Mouse (Mus musculus) forebrain, embryonic 16.5 days (tissue): ENCODE measurements around the gene Trim72. TPM values are rescaled to one million over a fixed set of nuclear protein-coding genes. Genes with fewer than 3 reads are reported as not detected.

Experiments
- ATAC-seq: fragments of 200-750 bp; cut with Nextera tagmentation; 2 replicates; pipeline ENCODE4 v1.8.0; 2017; ENCODE audit warnings: mild to moderate bottlenecking, moderate library complexity
- H3K27ac ChIP-seq: fragments of 300-500 bp; sonication (generic); 2 replicates; pipeline ENCODE4 v1.5.1; 2014; ENCODE audit warnings: low read length, control low read depth
- H3K27me3 ChIP-seq: fragments of 300-500 bp; sonication (generic); replicated peaks from 2 replicates; pipeline ENCODE4 v1.6.1; 2014; ENCODE audit warnings: low read length; ENCODE audit not compliant: control insufficient read depth, insufficient read depth
- H3K36me3 ChIP-seq: fragments of 300-500 bp; sonication (generic); 2 replicates; pipeline ENCODE4 v1.6.1; 2014; ENCODE audit not compliant: control insufficient read depth, insufficient read depth
- H3K4me1 ChIP-seq: fragments of 300-500 bp; sonication (generic); replicated peaks from 2 replicates; pipeline ENCODE4 v1.6.1; 2014; ENCODE audit warnings: low read length; ENCODE audit not compliant: control insufficient read depth, insufficient read depth
- H3K4me2 ChIP-seq: fragments of 300-500 bp; sonication (generic); 2 replicates; pipeline ENCODE4 v1.6.1; 2014; ENCODE audit warnings: mild to moderate bottlenecking, low read length, control low read depth
- H3K4me3 ChIP-seq: fragments of 300-500 bp; sonication (generic); replicated peaks from 2 replicates; pipeline ENCODE4 v1.5.1; 2014; ENCODE audit warnings: mild to moderate bottlenecking, low read length, control low read depth
- H3K9ac ChIP-seq: fragments of 300-500 bp; sonication (generic); replicated peaks from 2 replicates; pipeline ENCODE4 v1.6.1; 2014; ENCODE audit warnings: low read depth, low read length, control low read depth
- H3K9me3 ChIP-seq: fragments of 300-500 bp; sonication (generic); 2 replicates; pipeline ENCODE4 v1.6.1; 2016; ENCODE audit warnings: low read length; ENCODE audit not compliant: control insufficient read depth
- WGBS: fragments of 180-500 bp; shearing (Covaris S2); extraction: QIAGEN DNeasy Blood & Tissue Kit; methylation state at CpG from one replicate; pipeline ENCODE4 v1.1.7; 2014; 5-methylcytosine and 5-hydroxymethylcytosine counted together
- polyA plus RNA-seq: library from polyadenylated mRNA; unstranded; fragments of >200 nt; fragmentation: Nextera tagmentation; extraction: Ambion mirVana; gene quantifications from 2 replicates; pipeline ENCODE4 v1.2.1, GENCODE M21; 2015

The Trim72 gene
- not detected in 2 replicates for polyA plus RNA-seq

DNA sequence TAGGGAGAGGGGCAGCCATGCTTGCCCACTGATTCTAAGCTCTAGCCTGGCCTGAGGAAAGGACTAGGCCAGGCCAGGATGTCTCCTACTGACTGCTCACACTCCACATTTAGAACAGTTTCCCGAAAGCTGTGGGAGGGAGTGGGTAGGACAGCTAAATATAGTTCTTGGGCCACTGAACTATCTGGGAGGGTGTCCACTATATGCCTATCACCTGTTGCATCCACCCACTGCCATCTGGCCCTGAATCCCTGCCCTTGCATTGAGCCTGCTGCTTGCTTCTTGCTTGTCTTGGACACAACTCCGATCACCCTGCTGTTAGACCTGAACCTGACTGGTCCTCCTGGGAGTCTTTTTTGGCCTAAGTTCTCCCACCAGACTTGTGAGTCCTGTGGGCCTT lies at the start of gene Trim72:
Gene Trim72 (plus strand): TSS at position 262 of the 400 bp plus-strand sequence.
- WGBS, result 89% methylated on average over 2 of the region's 2 CpGs
- no peak for ATAC-seq

GRCm38 (mm10) chr7:127959364-127959763 lies 44.4 kb upstream of the Trim72 start:
- ATAC-seq, result no peak
- no peaks in the 10 kb centered on the region for H3K36me3 ChIP-seq
- H3K4me3 ChIP-seq, result no peak overlapping the region
- no peak overlapping the region for H3K4me2 ChIP-seq
- no peak overlapping the region for H3K27ac ChIP-seq
- no peaks in the 10 kb centered on the region for H3K27me3 ChIP-seq
- H3K9ac ChIP-seq, result no peak overlapping the region
- H3K4me1 ChIP-seq, result no peaks in the 10 kb centered on the region
- 55% methylated on average over 5 of the region's 5 CpGs for WGBS
- H3K9me3 ChIP-seq, result no peaks in the 10 kb centered on the region

More for the DNA sequence above, at the start of gene Trim72:
- no peak within 1 kb of the TSS for H3K4me2 ChIP-seq
- H3K9me3 ChIP-seq, result no peaks in the 10 kb centered on the region
- H3K9ac ChIP-seq, result no peak within 1 kb of the TSS
- no peaks in the 10 kb centered on the region for H3K36me3 ChIP-seq
- H3K4me1 ChIP-seq, result no peaks in the 10 kb centered on the region
- H3K27ac ChIP-seq, result no peak within 1 kb of the TSS
- H3K27me3 ChIP-seq, result peaks cover 8% of the 10 kb centered on the region
- H3K4me3 ChIP-seq, result no peak within 1 kb of the TSS

DNA sequence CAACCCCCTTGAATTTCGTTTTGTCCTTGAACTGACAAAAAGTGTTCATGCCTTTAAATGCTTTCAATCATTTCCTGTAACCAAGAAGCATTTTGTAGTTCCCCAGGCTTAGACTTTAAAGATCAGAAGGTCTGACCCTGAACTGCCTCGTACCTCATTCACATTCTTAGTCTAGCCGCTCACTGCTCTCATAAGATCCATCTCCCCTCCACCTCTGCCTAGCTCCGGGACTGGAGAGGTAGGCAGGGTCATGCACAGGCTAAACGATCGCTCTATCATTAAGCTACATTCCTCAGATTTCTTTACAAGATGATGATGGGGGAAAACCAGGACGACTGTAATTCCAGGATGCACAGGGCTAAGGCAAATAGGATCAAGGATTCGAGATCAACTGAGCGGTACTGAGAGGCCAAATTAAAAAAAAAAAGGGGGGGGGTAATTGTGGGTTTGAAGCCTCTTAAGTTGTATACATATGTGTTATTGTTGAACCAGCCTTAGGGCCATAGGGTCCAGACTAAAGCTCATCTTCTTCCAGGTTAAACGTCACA lies 37.3 kb upstream of the Trim72 start:
- Histone ChIP-seq H3K27ac (peak overlapping the region; percentile 97), H3K4me1 (peaks cover 22% of the 10 kb centered on the region), H3K9me3 (no peaks in the 10 kb centered on the region), H3K9ac (peak overlapping the region; percentile 93), H3K27me3 (no peaks in the 10 kb centered on the region), H3K36me3 (peaks cover 10% of the 10 kb centered on the region), H3K4me3 (peak overlapping the region; percentile 93), H3K4me2 (peak overlapping the region; percentile 56)
- 10% methylated on average over 10 of the region's 10 CpGs for WGBS
- ATAC-seq, result no peak

DNA sequence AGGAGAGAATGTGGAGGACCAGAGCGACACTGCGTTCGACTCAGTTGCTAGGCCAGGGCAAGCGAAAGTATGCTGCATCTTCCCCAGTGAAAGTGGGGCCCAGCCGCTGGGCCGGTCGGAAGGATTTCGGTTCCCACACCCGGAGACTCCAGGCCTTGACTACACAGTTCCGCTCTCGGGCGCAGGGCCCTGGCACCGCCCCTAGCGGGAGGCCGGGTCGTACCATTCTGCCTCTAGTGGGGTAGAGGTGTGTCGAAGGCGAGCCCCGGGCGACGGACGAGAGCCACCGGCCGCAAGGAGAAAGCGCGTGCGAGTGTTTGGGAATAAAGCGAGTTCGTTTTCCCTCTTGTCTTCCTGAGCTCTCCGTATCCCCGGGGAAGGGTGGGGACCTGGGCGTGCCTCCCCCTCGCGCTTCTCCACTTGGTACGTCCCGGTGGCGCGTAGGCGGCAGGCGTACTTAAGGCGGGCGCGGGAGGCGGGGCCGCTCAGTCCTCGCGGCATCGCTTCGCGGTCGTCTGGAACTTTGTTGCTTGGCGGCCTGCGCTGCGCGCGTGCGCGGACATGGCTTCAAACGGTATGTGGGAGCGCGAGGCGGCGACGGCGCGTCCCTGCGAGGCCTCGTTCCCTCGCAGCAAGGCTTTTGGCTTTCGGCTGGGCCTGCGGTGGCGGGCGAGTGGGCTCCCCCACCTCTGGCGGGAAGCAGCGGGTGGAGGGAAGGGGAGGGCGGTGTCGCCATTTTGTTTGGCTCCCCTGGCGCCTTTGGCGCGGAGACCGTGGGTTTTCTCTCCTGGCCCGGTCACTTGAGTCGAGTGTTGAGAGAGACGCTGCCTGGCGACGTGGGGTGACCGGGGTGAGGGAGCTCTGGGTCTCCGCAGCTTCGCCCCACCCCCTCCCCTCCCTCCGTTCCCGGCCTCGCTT lies 36.5 kb upstream of the Trim72 start, which contains the start of gene Fus:
Gene Fus (plus strand): TSS at position 454 of the 918 bp plus-strand sequence.
- H3K27me3 ChIP-seq, result no peaks in the 10 kb centered on the region
- under 1% methylated on average over 86 of the region's 92 CpGs for WGBS

DNA sequence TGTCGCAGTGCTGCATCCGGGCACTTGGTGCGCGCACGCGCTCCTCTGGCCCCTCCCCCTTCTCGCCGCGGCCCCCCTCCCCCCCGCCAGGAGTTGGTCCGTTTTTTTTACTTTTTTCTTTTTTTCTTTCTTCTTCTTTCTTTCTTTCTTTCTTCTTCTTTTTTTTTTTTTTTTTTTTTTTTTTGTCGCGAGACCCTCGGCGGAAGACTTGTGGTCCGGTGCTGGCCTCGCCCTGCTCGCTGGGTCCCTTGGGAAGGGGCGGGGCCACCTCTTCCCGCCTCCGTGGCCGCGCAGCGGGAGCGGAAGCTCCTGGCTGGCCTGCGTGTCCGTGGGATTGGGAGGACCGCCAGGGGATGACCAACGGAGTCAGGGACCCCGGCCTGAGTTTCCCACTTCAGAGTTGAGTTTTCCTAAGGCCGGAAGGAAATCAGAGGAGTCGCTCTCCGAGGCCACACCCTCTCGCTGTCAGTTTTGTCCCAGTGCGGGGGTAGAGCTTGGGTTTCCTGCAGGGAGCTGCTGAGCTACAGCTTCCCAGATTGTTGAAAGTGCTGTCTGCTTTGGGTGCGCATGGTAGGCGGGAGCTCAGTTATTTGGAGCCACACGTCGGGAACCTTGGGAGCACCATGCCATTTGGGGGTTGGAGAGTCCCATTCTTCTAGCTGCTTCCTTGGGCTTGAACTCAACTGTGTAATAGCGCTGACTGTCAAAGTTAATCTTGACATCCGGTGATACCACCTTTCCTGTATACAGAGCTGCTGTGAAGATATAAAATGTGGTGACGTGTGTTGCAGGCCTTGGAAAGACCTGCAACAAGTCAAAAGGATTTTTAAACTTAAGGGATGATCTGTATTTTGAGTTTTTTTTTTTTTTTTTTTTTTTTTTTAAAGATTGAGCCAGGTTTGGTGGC lies 35.6 kb upstream of the Trim72 start:
- Histone ChIP-seq H3K9ac (peak overlapping the region; percentile 93), H3K4me3 (peak overlapping the region; percentile 93), H3K4me2 (peak overlapping the region; percentile 80), H3K27me3 (no peaks in the 10 kb centered on the region), H3K36me3 (peaks cover 23% of the 10 kb centered on the region), H3K9me3 (no peaks in the 10 kb centered on the region), H3K4me1 (peaks cover 22% of the 10 kb centered on the region), H3K27ac (peak overlapping the region; percentile 97)
- under 1% methylated on average over 40 of the region's 42 CpGs for WGBS
- ATAC-seq, result peak; percentile 24; the same call in 1 of the 2 replicates

More for the DNA sequence above, 36.5 kb upstream of the Trim72 start, which contains the start of gene Fus:
- peak; percentile 94 for ATAC-seq
- peaks cover 15% of the 10 kb centered on the region for H3K36me3 ChIP-seq
- H3K4me2 ChIP-seq, result peak within 1 kb of the TSS; percentile 80
- H3K9ac ChIP-seq, result peak within 1 kb of the TSS; percentile 93
- H3K9me3 ChIP-seq, result no peaks in the 10 kb centered on the region
- peaks cover 22% of the 10 kb centered on the region for H3K4me1 ChIP-seq
- H3K4me3 ChIP-seq, result peak within 1 kb of the TSS; percentile 93
- peak within 1 kb of the TSS; percentile 97 for H3K27ac ChIP-seq

DNA sequence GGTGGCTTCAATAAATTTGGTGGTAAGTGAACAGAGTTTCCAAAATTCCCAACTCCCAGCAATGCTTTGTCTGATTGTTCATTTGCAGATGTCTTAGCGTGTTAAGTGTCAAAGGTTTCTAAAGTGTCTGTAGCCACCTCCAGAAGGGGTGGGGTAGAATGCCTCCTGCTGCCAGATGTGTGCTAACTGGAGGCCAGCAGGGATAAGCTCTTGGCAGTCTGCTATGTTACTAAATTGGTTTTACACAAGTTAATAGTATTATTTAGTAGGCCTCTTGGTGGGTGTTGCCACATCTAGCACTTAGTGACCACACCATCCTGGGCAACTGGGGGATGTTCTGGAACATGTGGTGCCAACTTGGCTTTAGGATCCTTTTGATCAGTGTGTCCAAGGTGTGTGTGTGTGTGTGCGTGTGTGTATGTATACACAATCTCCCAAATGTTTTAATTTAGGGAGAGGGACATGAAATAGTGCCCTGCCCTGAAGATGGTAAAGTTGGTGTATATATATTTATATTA lies 29.3 kb upstream of the Trim72 start:
- Histone ChIP-seq H3K4me3 (no peak overlapping the region), H3K9ac (no peak overlapping the region), H3K27me3 (no peaks in the 10 kb centered on the region), H3K9me3 (no peaks in the 10 kb centered on the region), H3K4me1 (peaks cover 8% of the 10 kb centered on the region), H3K4me2 (no peak overlapping the region), H3K36me3 (peaks cover 67% of the 10 kb centered on the region), H3K27ac (no peak overlapping the region)
- no peak for ATAC-seq
- 95% methylated on average over 2 of the region's 2 CpGs for WGBS

DNA sequence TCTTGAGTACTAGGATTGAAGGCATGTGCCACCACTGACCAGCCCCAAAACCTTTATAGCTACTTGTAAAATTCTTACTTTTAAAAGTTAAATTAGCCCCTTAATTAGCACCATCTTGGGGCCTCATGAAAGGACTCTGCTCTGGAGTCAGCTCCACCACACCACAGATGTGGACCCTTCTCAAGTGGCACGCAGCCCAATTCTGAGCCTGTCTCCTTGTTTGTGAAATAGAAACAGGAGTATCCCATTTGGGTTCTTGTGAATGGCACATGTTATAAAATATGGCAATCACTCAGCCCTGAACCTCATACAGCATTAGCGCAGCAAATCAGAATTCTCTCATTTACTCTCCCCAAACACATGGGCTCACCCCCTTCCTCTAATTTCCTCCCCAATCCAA lies 24.9 kb upstream of the Trim72 start:
- Histone ChIP-seq H3K36me3 (peaks cover 74% of the 10 kb centered on the region), H3K27me3 (no peaks in the 10 kb centered on the region), H3K4me2 (no peak overlapping the region), H3K4me3 (no peak overlapping the region), H3K9ac (no peak overlapping the region), H3K9me3 (no peaks in the 10 kb centered on the region), H3K27ac (no peak overlapping the region), H3K4me1 (0 out of 2 replicates have a peak, but pooled peaks cover 2% of the 10 kb centered on the region)
- ATAC-seq, result no peak
- WGBS, result 93% methylated on average over 2 of the region's 2 CpGs

GRCm38 (mm10) chr7:127980606-127981005 lies 23.1 kb upstream of the Trim72 start:
- Histone ChIP-seq H3K4me2 (no peak overlapping the region), H3K4me3 (no peak overlapping the region), H3K27me3 (no peaks in the 10 kb centered on the region), H3K36me3 (peaks cover 68% of the 10 kb centered on the region), H3K4me1 (no peaks in the 10 kb centered on the region), H3K9me3 (no peaks in the 10 kb centered on the region), H3K9ac (no peak overlapping the region), H3K27ac (no peak overlapping the region)
- ATAC-seq, result no peak
- 85% methylated on average over 3 of the region's 3 CpGs for WGBS
